Mouse (Mus musculus) layer of hippocampus, postnatal 25 days (tissue): ENCODE data around the gene Fbxo36. TPM values are rescaled to one million over a fixed set of nuclear protein-coding genes. Genes with fewer than 3 reads are reported as not detected.

Experiments
- DNase-seq, 2 experiments: peaks; one replicate each; pipeline ENCODE4 v3.0.0; 2022; ENCODE audit warnings: mixed read lengths in 2 of 2, low spot score in 1 of 2; ENCODE audit errors: extremely low spot score in 1 of 2
- total RNA-seq, 2 experiments: library from RNA; stranded (reverse); gene quantifications; 2 replicates each; pipeline ENCODE4 v1.2.3; 2021

Fbxo36 gene
- total RNA-seq: 1 to 10 TPM; 2.4 to 3.0 TPM

DNA sequence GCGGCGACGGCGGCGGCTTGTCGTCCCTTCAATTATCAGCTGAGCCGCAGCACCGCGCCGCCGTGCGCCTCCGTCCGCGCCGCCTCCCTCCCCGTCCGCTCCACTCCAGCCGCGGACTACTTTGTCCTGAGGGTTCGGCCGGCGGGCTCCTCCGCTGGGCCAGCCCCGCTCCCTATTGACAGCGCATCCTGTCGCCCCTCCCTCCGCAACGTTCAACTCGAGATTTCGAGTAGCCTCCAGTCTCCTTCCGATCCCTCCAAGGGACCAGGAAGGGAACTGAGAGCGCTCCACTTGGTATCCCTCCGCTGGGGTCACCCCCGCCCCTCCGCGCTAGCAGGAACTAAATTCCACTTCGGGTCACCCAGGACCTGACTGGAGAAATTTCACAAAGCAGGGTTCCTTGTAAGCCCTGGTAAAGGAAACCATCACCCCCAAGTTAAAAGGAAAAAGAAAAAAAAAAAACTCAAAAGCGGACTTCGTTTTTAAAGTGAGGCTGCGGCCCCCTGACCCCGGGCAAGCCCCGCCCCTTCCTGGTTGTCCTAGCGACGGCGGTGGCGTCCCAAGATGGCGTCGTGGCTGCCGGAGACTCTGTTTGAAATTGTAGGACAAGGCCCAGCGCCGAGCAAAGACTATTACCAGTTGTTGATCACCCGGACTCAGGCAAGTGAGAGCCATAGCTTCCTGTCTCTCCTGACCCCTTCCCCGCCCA is at the start of gene Fbxo36:
Gene Fbxo36 (plus strand): TSS at position 533 of the 709 bp plus-strand sequence.
- peak; percentile 84 to 91 for DNase-seq

DNA sequence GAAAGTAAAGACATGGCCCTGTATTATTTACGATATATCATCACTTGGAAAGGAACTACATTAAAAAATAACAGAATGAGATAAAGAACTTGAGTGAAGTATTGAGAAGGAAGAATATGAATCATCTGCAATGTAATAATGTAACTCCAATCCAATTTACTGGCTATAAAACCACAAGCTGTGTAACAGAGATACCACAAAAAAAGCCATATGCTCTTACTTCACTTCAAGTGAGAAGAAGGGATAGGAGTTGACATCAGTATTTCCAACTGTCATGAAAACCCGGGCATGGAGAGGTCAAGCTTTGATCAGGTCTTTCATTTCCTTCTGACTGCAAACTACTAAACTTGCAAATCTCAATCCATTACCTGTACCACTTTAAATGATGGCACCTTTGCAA is 48.2 kb upstream of the Fbxo36 start:
- DNase-seq: no peak

GRCm38 (mm10) chr1:84795335-84795734 is 44.3 kb upstream of the Fbxo36 start:
- DNase-seq: no peak

DNA sequence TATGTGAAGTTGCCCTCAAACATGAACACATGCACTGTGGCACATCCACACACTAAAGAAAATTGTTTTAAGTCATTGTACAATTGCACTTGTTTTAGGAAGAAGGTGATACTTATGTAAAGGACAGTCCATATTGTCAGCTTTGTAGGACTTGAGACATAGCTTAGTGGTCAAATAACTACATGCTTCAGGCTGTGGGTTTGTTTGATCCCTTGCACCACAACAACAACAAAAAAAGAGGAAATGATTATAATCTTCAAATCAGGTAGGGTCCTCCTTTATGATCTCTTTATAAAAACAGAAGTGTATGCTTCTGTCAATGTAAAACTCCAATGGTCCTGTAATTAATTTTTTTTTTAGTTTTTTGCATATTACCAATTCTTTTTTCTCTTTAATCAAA is 40.5 kb upstream of the Fbxo36 start:
- no peak for DNase-seq

GRCm38 (mm10) chr1:84803788-84804187 is 35.9 kb upstream of the Fbxo36 start:
- DNase-seq: no peak

DNA sequence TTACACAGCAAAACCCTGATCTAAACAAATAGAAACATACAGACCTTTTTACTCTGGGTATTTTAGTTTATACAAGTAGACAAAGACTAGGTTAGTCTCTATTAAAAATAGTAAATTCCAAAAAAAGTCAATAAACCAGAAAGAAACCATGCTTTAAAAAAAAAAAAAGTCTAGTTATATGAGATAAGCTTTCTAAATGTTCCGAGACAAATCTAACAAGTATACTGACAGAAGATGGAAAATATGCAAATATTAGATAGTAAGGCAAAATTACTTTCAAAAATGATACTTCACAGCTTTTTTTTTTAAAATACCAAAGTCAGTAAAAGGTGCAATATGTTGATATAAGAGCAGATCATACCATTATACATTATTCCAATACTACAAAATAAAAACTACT is 22.0 kb upstream of the Fbxo36 start:
- no peak for DNase-seq

DNA sequence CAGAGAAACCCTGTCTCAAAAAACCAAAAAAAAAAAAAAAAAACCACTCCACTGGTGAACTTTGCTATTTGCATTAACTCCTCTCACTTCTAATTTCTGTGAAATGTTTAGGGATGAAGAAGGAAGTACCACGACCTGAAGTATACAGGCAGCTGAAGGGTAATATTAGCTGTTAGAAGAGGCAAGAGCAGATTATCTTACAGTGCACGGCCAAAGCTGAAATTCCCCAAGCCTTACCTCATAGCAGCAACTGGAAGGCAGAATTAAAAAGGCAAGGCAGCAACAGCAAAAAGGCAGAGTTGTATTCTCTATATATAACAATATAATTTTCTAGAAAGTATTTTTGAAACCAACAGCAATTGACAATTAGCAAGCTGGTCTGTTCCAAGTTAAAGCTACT is 14.6 kb upstream of the Fbxo36 start:
- DNase-seq: no peak

DNA sequence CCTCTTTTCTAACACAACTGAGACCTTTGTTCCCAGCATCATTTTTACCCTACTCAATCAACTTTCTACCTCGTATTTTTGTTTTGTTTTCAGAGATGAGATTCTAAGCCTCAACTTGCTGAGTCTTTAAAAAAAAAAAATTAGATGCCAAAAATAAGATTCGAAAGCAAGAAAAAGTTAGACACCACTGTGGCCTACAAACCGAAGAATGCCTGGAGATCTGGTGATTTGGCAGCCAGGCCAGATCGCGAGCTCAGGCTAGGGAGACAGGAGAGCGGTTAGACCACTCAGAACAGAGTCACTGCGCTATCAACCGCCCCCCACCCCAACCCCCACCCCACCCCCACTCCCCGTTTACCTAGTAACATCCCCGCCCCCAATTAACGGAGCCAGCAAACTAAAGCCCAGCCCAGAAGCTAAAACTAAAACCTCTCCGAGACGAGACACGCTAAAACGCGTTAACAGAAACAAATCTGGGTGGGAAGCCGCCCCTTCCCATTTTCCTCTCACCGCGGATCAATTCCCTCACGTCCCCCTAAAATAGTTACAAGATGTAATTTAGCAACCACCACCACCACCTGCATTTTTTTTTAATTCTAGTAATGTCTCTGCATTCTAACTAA is 2.0 kb upstream of the Fbxo36 start:
- DNase-seq: no peak

DNA sequence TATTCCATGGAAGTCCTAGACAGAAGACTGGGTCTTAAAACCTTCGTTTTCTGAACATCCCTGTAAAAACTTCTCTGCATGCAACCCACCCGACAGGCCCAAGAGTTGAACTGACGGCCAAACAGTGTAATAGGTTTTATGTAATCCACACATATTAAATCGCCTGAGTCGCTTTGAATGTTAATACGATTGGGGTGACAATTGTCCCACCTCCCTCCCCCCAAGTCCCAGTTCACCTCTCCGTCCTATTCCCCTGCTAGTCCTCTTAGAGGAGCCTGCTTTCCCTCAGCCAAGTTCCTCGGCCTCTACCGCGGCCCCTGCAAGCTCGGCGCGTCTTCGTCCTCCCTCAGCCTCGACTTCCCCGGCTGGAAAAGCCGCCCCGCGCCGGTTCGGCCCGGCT is 1.5 kb upstream of the Fbxo36 start:
- no peak for DNase-seq

GRCm38 (mm10) chr1:84838621-84839151 is 955 bp upstream of the Fbxo36 start:
- DNase-seq: peak; percentile 60 to 64

GRCm38 (mm10) chr1:84840018-84840664 is 500 bp downstream of the Fbxo36 start, which contains the start of gene Trip12:
Gene Trip12 (minus strand): TSS chr1:84840516.
- DNase-seq: no peak

DNA sequence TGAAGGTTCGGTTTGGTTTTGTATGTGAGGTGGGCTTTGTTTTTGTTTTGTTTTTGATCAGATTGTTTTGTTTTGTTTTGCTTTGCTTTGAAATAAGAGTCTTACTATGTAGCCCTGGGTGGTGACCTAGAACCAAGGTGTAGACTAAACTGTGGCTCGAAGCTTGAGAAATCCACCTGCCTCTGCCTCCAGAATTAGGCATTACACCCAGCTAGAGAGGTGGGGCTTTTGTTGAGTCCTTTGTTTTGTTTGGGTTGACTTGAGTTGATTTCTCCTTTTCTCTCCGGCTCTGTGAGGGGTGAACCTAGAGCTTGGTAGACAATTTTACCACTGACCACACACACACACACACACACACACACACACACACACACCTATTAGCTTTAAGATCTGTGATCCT is 1.4 kb downstream of the Fbxo36 start:
- no peak for DNase-seq

DNA sequence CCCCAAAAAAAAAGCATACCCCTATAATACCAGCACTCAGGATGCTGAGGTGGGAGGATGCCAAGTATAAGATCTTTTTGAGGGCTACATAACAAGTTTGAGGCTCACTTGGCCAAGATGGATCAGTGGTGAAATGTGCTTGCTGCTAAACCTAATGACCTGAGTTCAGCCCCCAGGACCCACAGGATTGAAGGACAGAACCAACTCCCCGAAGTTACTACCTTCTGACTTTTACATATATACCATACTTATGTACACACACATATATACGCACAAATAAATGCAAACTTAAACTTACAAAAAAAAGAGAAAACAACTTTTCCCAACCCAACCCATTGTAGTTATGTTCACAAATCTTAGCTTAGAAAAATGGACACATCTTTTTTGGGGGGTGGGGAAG is 3.7 kb downstream of the Fbxo36 start:
- no peak for DNase-seq

DNA sequence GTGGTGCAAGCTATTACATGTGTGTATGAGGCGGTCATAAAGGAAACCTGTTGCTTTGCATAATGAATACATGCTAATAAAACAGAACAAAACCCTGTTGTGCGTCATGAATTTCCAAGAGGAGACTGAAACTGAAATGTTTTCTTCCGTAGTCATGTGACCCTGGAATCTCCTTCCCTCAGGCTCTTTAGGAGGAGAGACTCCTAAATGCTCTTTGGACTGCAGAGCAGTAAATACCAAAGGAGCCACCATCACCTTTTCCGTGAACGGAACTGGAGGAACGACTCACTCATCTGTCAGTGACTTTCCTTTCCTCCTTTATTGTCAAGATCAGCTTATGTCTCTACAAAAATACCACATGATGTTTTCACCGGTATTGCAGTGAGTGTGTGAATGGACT is 8.1 kb downstream of the Fbxo36 start:
- DNase-seq: no peak

GRCm38 (mm10) chr1:84848335-84848734 is 8.7 kb downstream of the Fbxo36 start:
- no peak for DNase-seq

GRCm38 (mm10) chr1:84848801-84849455 is 9.3 kb downstream of the Fbxo36 start:
- no peak for DNase-seq

DNA sequence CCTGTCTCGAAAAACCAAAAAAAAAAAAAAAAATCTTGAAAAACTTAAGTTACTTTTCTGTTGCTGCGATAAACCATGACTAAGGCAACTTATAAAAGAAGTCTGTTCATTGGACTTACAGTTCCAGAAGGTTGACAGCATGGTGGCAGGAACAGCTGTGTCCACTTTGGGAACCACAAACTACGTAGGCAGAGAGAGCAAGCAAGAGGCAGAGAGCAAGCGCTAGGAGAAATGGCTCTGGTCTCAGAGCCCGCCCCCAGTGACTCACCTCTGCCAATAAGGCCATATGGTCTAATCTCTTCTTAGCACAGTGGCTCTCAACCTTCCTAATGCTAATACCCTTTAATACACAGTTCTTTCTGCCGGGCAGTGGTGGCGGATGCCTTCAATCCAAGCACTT is 10.2 kb downstream of the Fbxo36 start:
- DNase-seq: no peak

DNA sequence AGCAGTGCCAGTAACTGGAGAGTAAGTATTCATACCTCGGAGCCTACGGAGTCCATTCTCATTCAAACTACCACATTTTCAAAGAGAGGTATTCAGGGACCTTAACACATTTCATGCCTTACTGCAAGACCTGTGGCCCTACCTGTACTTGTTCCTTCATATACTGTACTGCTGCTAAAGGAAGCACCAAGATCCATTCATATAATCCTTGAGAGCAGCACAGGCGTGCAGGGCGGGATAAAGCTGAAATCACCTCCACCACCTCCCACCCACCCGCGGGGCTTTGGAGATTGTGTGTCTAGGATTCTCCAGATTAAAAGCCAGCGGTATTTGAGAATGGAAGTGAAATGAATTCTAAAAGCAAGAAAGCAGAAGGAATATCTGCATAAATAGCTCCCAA is 10.8 kb downstream of the Fbxo36 start:
- DNase-seq: no peak

DNA sequence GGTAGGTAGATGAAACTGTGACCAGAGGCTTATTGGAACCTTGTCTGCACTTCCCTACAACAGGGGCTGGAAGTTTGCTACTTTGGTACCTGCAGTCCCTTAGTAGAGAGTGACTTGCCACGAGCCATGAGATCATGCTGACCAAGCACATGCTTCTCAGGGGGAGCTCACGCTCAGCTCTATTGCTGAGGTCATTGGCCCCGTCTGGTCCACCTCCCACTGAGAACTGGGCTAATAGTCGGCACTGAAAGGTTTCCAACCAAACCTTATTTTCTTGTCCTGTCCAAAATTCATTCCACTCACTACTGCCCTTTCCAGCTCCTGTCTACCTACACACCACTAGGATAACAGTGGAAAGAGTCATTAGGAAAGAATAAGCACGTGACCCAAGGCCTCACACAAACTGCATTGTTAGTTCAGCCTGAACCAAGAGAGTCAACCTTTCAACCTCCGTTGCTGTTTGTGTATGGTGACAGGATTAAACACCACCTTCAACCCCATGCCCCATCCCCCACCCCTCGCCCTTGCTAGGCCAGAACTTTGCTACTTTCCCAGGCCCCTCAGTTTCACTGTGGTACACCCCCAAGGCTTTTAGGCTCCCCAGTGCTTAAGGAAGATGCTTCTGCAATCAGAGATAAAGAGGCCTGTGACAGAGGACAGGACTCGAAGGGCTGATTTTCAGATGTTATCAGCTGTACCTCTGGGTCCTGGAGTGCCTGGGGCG is 12.0 kb downstream of the Fbxo36 start:
- no peak for DNase-seq

GRCm38 (mm10) chr1:84853721-84854120 is 14.1 kb downstream of the Fbxo36 start:
- DNase-seq: no peak
